Mouse (Mus musculus): ENCODE results near the gene Gstm3. TPM values are rescaled to one million over a fixed set of nuclear protein-coding genes. Genes with fewer than 3 reads are reported as not detected.

Gene Gstm3
- total and polyA plus RNA-seq, 3 experiments, result 0.58 TPM; not detected in 2

DNA sequence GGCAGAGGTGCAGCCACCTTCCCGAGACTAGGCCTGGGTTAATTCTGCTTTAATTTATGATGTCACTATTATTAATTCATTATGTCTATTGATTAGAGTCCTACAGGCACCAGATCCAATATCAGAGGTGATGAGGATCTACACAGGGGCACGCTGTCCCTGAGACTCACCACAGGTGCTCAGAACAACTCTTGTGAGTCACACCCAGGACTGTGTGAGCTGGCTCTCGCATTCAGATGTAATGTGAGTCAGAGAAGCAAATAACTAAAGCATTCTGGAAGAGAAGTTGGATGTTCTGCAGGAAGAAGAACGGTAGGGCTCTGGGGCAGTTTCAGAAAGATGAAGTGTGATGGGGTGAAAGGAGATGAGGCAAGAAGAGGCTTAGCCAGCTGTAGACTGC lies 39.8 kb downstream of the Gstm3 start:
- DNase-seq, result no peak

DNA sequence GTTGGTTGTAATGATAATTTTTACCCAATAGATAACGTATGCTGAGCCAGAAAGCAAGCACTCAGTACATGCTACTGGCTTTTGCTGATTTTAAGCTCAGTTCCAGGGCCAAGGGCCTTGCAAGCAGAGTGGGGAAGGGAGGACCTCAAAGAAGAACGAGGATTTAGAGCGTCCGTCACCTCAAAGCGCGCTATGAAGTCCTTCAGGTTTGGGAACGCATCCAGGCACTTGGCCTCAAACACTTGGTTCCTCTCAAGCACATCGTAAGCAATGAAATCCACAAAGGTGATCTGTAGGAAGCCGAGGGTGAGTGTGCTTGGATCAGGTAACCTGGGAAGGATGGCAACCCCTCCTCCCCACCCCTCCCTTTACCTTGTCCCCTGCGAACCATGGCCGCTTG lies 40.4 kb downstream of the Gstm3 start:
- no peak for DNase-seq

DNA sequence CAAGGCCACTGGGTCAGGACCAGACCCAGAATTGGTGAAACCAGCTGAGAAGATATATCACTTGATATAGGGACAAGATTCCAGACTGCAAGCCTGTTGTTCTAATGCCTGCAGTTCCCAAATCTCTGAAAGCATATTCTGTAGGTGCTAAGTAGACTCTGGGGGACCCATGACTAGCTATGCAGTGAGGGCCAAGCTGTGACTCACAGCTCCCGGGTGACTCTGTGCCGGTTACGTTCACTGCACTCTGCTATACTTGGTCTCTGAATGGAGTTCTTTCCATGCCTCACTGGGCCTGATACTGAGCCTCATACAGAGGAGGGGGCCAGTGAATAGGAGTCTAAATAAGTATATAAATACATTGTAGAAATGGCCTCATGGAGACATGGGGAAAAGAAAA lies 41.2 kb downstream of the Gstm3 start:
- DNase-seq, result peak; percentile 67

DNA sequence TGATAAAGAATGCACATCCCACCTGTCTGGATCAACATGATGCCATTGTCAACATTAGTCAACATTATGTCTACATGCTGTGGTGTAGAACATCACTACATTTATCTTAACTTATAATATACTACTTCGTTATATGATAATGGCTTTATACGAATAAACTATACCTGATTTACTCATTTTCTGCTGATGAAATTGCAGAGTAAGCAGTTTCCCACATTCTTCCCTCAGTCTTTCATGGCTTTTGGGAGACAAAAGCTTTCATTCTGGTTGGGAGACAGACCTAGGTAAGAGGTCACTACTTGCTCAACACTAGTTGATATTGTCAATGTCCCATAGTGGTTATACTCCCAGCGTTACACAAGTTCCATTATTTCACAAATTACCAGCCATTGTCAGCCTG lies 43.7 kb downstream of the Gstm3 start:
- no peak for DNase-seq

DNA sequence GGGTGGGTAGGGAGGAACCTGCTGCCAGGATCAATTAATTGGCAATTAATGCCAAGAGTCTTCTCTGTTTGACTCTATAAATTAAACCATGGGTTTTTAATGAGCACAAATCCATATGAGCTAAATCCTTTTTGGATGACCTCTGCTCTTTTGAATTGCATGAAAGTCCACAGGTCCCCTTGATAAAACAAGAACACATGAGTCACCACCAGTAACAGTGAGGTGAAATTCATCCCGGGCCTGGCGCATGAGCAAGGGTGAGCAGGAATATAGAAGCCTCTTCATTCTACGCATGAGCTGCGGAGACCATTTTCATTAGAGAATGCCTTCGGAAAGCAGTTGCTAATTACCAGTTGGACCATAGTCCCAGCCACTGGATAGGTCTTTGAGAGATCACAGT lies 48.7 kb downstream of the Gstm3 start:
- no peak for DNase-seq

DNA sequence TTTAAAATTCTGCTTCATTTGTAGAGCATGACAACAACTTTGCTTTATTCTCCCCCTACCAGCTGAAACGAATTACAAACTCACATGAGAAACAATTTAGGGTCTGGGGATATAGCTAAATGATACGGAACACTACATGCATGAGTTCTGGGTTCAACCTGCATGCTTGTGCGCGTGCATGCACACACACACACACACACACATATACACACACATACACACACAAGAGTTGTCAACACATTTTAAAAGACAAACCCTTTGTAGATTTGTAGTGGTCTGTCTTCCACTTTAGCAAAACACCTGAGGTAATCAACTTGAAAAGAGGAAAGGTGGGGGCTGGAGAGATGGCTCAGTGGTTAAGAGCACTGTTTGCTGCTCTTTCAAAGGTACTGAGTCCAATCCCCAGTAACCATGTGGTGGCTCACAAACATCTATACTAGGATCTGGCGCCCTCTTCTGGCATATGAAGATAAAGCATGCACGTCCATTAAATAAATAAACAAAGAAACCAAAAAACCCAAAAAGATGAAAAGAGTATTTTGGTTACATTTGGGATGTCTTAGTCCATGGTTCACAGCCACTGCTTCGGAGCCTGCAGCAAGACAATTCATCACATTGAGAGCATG lies 51.2 kb downstream of the Gstm3 start:
- no peak for DNase-seq

DNA sequence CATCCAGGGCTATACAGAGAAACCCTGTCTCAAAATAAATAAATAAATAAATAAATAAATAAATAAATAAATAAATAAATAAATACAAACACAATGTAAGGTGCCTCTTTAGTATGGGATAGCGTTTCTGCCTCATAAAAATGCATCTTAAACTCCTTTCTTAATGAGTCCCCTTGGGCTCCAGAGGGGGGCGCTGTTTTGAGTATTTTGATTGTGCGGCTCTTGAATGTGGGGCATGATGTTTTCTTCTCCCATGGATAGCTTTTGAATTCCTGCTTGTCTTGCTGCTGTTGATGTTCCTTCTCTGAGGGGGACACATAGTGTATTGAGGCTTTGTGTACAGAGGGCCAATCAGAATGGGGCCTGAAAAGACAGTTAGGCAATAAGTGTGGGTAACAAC lies 52.0 kb downstream of the Gstm3 start:
- DNase-seq, result no peak

DNA sequence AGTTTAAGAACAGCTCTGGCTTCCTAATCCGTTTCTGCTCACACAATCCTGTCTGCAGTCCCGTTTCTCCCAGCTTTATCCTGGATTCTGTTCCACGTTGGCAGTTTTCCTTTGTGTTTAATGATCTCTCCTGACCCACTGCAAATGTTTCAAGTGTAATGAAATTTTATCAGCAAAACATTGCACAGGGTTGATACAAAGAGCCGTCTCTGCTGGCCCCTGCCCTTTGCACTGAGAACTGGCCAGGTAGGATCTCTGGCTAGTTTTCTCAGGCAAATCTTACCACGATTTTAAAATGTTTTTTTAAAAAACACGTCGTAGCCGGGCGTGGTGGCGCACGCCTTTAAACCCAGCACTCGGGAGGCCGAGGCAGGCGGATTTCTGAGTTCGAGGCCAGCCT lies 52.4 kb downstream of the Gstm3 start:
- DNase-seq, result no peak

Other genes starting within 250 kb of the Gstm3 start
- gene Csf1, start 208.8 kb downstream of the Gstm3 start, total RNA-seq (2021), result 10 to 100 TPM; 16.5 to 25.2 TPM
- 21.1 and 23.4 TPM in 2 replicates for gene Csf1, start 208.8 kb downstream of the Gstm3 start, polyA plus RNA-seq (2012; rRNA removed)
- not detected for gene Eps8l3, start 92.1 kb downstream of the Gstm3 start, total RNA-seq (2021)
- not detected in 2 replicates for gene Eps8l3, start 92.1 kb downstream of the Gstm3 start, polyA plus RNA-seq (2012; rRNA removed)
- 10 to 100 TPM; 34.7 to 55.3 TPM for gene Gstm5, start 73.5 kb downstream of the Gstm3 start, total RNA-seq (2021)
- gene Gstm5, start 73.5 kb downstream of the Gstm3 start, polyA plus RNA-seq (2012; rRNA removed), result 11.9 and 12.7 TPM in 2 replicates
- gene Gstm7, start 37.5 kb downstream of the Gstm3 start, total RNA-seq (2021), result 100 to 1,000 TPM; 158 to 186 TPM
- 44.4 and 51.2 TPM in 2 replicates for gene Gstm7, start 37.5 kb downstream of the Gstm3 start, polyA plus RNA-seq (2012; rRNA removed)
- 1 to 10 TPM; 6.1 to 6.5 TPM for gene Gstm6, start 25.5 kb downstream of the Gstm3 start, total RNA-seq (2021)
- 0.90 and 1.0 TPM in 2 replicates for gene Gstm6, start 25.5 kb downstream of the Gstm3 start, polyA plus RNA-seq (2012; rRNA removed)
- gene Gstm2, start 17.2 kb upstream of the Gstm3 start, total RNA-seq (2021), result 100 to 1,000 TPM; 231 to 239 TPM
- gene Gstm2, start 17.2 kb upstream of the Gstm3 start, polyA plus RNA-seq (2012; rRNA removed), result 133 and 141 TPM in 2 replicates
- gene Gstm1, start 48.7 kb upstream of the Gstm3 start, total RNA-seq (2021), result 100 to 1,000 TPM; 463 to 520 TPM
- 1,201 and 1,446 TPM in 2 replicates for gene Gstm1, start 48.7 kb upstream of the Gstm3 start, polyA plus RNA-seq (2012; rRNA removed)
- 10 to 100 TPM; 16.8 to 19.7 TPM for gene Gstm4, start 75.6 kb upstream of the Gstm3 start, total RNA-seq (2021)
- gene Gstm4, start 75.6 kb upstream of the Gstm3 start, polyA plus RNA-seq (2012; rRNA removed), result 13.4 and 14.8 TPM in 2 replicates
- 100 to 1,000 TPM; 121 to 151 TPM for gene Ampd2, start 117.4 kb upstream of the Gstm3 start, total RNA-seq (2021)
- 721 and 995 TPM in 2 replicates for gene Ampd2, start 117.4 kb upstream of the Gstm3 start, polyA plus RNA-seq (2012; rRNA removed)
- 10 to 100 TPM; 12.3 to 13.1 TPM for gene Gnat2, start 123.5 kb upstream of the Gstm3 start, total RNA-seq (2021)
- gene Gnat2, start 123.5 kb upstream of the Gstm3 start, polyA plus RNA-seq (2012; rRNA removed), result 7.9 and 10.1 TPM in 2 replicates
- gene Gnai3, start 176.9 kb upstream of the Gstm3 start, total RNA-seq (2021), result 100 to 1,000 TPM; 117 to 136 TPM
- 13.8 and 14.0 TPM in 2 replicates for gene Gnai3, start 176.9 kb upstream of the Gstm3 start, polyA plus RNA-seq (2012; rRNA removed)
- gene Gpr61, start 185.6 kb upstream of the Gstm3 start, total RNA-seq (2021), result under 1 TPM; 0.20 to 0.48 TPM
- gene Gpr61, start 185.6 kb upstream of the Gstm3 start, polyA plus RNA-seq (2012; rRNA removed), result 0.12 and 0.20 TPM in 2 replicates
- 10 to 100 TPM; 21.4 to 27.8 TPM for gene Amigo1, start 217.1 kb upstream of the Gstm3 start, total RNA-seq (2021)
- gene Amigo1, start 217.1 kb upstream of the Gstm3 start, polyA plus RNA-seq (2012; rRNA removed), result 57.6 and 62.3 TPM in 2 replicates
- 1 to 10 TPM; 6.4 to 7.9 TPM for gene Cyb561d1, start 231.9 kb upstream of the Gstm3 start, total RNA-seq (2021)
- gene Cyb561d1, start 231.9 kb upstream of the Gstm3 start, polyA plus RNA-seq (2012; rRNA removed), result 6.9 and 8.1 TPM in 2 replicates
- 1 to 10 TPM; 9.1 to 9.4 TPM for gene Atxn7l2, start 241.7 kb upstream of the Gstm3 start, total RNA-seq (2021)
- 11.8 and 13.5 TPM in 2 replicates for gene Atxn7l2, start 241.7 kb upstream of the Gstm3 start, polyA plus RNA-seq (2012; rRNA removed)

Data from adrenal gland, adult 2 months (tissue).